Mouse (Mus musculus) CH12.LX (cell line): Measurements from ENCODE around the gene Scyl1.

ENCODE experiments used
- CHD1 ChIP-seq: IDR thresholded peaks from 2 replicates; pipeline ENCODE4 v1.6.1; 2012; ENCODE audit warnings: low read depth, low read length, improper control_type of control experiment, inconsistent platforms
- CTCF ChIP-seq, 2 experiments: IDR thresholded peaks in 1 of 2; conservative IDR thresholded peaks in 1 of 2; 2 replicates each; pipeline ENCODE4 v1.5.1; 2011 to 2012; ENCODE audit warnings: low read depth in 2 of 2, low read length in 2 of 2, improper control_type of control experiment in 1 of 2, inconsistent platforms in 1 of 2, mild to moderate bottlenecking in 1 of 2, moderate library complexity in 1 of 2
- EP300 ChIP-seq: IDR thresholded peaks from 2 replicates; pipeline ENCODE4 v1.6.1; 2011; ENCODE audit warnings: low read length, improper control_type of control experiment
- MAFK ChIP-seq: IDR thresholded peaks from 2 replicates; pipeline ENCODE4 v1.6.1; 2011; ENCODE audit warnings: low read length, improper control_type of control experiment; ENCODE audit not compliant: insufficient replicate concordance
- POLR2A ChIP-seq: IDR thresholded peaks from 2 replicates; pipeline ENCODE4 v1.6.1; 2011; ENCODE audit warnings: low read depth, mild to moderate bottlenecking, improper control_type of control experiment, low read length
- SIN3A ChIP-seq: IDR thresholded peaks from 2 replicates; pipeline ENCODE4 v1.6.1; 2012; ENCODE audit warnings: low read length, improper control_type of control experiment, inconsistent platforms
- USF2 ChIP-seq: conservative IDR thresholded peaks from 2 replicates; pipeline ENCODE4 v1.6.1; 2011; ENCODE audit warnings: low read depth, low read length, improper control_type of control experiment

DNA sequence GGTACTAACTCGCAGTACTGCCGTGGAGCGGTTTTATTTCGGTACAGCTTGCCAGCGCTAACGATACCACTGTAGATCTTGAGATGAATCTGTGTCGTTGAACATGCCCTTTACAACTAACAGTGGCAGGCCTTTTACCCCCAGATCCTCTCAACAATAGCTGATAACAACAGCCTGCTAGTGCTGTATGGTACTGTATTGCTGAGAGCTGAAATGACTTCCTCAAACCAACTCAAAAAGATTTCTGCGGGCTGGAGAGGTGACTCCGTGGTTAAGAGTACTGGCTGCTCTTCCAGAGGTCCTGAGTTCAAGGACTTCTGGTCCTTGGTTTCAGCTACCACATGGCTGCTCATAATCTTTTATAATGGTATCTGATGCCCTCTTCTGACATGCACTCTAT, 36.9 kb downstream of the Scyl1 start:
- TF ChIP-seq CTCF (conservative IDR thresholded peaks at IDR 0.05 in 1 of 2, IDR thresholded peaks at IDR 0.05 in 1 of 2; ENCODE audit: low read depth in 2 of 2, low read length in 2 of 2) (no peak), CHD1 (no peak), POLR2A (no peak), USF2 (no peak), EP300 (no peak), SIN3A (no peak), MAFK (no peak)
